Comparison of ENCODE assay signal across 20 mouse cellular contexts in the genomic region with DNA sequence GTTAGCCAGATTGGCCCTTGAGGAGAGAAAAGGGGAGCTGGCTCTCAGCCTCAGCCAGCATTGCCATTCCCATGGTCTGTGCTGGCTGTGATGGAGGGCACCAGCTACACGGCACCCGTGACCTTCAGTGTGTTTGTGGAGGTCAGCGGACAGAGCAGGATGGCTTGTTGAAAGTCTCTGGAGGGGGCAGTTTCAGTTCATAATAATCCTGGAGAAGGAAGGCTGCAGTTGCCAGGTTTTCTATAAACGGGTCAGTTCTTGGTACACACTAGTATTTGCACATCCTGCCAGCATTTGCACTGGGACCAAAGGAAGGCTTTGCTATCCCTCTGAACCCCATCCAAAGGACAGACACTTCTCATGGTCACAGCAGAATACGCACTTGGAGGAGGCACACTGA.
"Had no signal": no experiment of that assay in that cellular context is flagged by ENCODE, and none has a peak within 500 bp of the region (broad histone marks: within the 10 kb centered on the region; RNA-seq: fewer than 3 reads in every experiment).

No protein-coding gene starts in this region.

- H3K9ac ChIP-seq: kidney, embryonic 15.5 days; limb, embryonic 15.5 days; liver, embryonic 15.5 days; lung, embryonic 14.5 days; neural tube, embryonic 15.5 days had no signal

- H3K9me3 ChIP-seq: kidney, embryonic 15.5 days; limb, embryonic 15.5 days; liver, embryonic 15.5 days; midbrain, embryonic 10.5 days; neural tube, embryonic 15.5 days had no signal

- H3K27ac ChIP-seq: kidney, embryonic 15.5 days; limb, embryonic 15.5 days; liver, embryonic 15.5 days; midbrain, embryonic 10.5 days; neural tube, embryonic 15.5 days had no signal

- H3K4me2 ChIP-seq: kidney, embryonic 15.5 days; limb, embryonic 15.5 days; liver, embryonic 15.5 days; lung, embryonic 14.5 days; neural tube, embryonic 15.5 days had no signal

- H3K4me1 ChIP-seq: kidney, embryonic 15.5 days; limb, embryonic 15.5 days; liver, embryonic 15.5 days; midbrain, embryonic 10.5 days; neural tube, embryonic 15.5 days had no signal

- H3K27me3 ChIP-seq: kidney, embryonic 15.5 days; limb, embryonic 15.5 days; liver, embryonic 15.5 days; neural tube, embryonic 15.5 days had no signal

- H3K36me3 ChIP-seq: kidney, embryonic 15.5 days; limb, embryonic 15.5 days; liver, embryonic 15.5 days; midbrain, embryonic 10.5 days; neural tube, embryonic 15.5 days had no signal

- H3K4me3 ChIP-seq: kidney, embryonic 15.5 days; limb, embryonic 15.5 days; liver, embryonic 15.5 days; midbrain, embryonic 10.5 days; myocyte; neural tube, embryonic 15.5 days had no signal

- DNase-seq: kidney, adult 2 months; kidney, postnatal 36 days; layer of hippocampus, adult 9-11 months; layer of hippocampus, postnatal 36 days; lung, embryonic 14.5 days; lung, postnatal 10 days; lung, postnatal 4 days; midbrain, embryonic 14.5 days; right cerebral cortex, adult 18-20 months; right cerebral cortex, postnatal 4 days; spleen, adult 18-20 months; thymus, adult 18-20 months; thymus, postnatal 14 days had no signal

- ATAC-seq: intestine, embryonic 16.5 days had no signal
